In genomic region chr15:80256656-80257601, GRCm38 (mm10) we compare ENCODE assay signal across 8 mouse cellular contexts. TPM values are rescaled to one million over a fixed set of nuclear protein-coding genes. Genes with fewer than 3 reads are reported as not detected.
DNase-seq lines count a peak whose midpoint lies in the region; ATAC-seq and TF ChIP-seq lines count a peak whose summit lies in the region.

No protein-coding gene starts in this region.

- peak overlapping the region; percentile 100 for H3K4me3 ChIP-seq in heart, embryonic 13.5 days
- H3K4me3 ChIP-seq in G1E (ENCODE audit: low read depth, low read length), result peak overlapping the region; percentile 75
- peak overlapping the region; percentile 97 for H3K4me3 ChIP-seq in heart, embryonic 16.5 days (ENCODE audit: low read length)
- peak overlapping the region; percentile 100 for H3K4me3 ChIP-seq in midbrain, embryonic 11.5 days (ENCODE audit: low read depth, low read length)

- H3K9me3 ChIP-seq in heart, embryonic 13.5 days, result no peaks in the 10 kb centered on the region
- peaks cover 13% of the 10 kb centered on the region for H3K9me3 ChIP-seq in G1E (replicated peaks)
- H3K9me3 ChIP-seq in heart, embryonic 16.5 days (replicated peaks; ENCODE audit: control insufficient read depth, low read length), result no peaks in the 10 kb centered on the region
- no peaks in the 10 kb centered on the region for H3K9me3 ChIP-seq in midbrain, embryonic 11.5 days (ENCODE audit: control insufficient read depth, low read length)

- ATAC-seq in heart, embryonic 13.5 days (ENCODE audit: extremely low read depth, insufficient number of reproducible peaks, low FRiP score, low TSS enrichment), result no peak
- no peak for ATAC-seq in G1E (ENCODE audit: extremely low read depth, insufficient number of reproducible peaks, low FRiP score, poor library complexity, severe bottlenecking)
- ATAC-seq in heart, embryonic 16.5 days (replicated peaks; ENCODE audit: extremely low read depth, insufficient read depth, low FRiP score), result no peak
- no peak for ATAC-seq in midbrain, embryonic 11.5 days (ENCODE audit: low FRiP score)

- peak overlapping the region; percentile 90 for H3K4me2 ChIP-seq in heart, embryonic 13.5 days
- peak overlapping the region; percentile 95 for H3K4me2 ChIP-seq in heart, embryonic 16.5 days (ENCODE audit: low read depth, low read length)
- H3K4me2 ChIP-seq in midbrain, embryonic 11.5 days, result peak overlapping the region; percentile 93

- peaks cover 60% of the 10 kb centered on the region for H3K36me3 ChIP-seq in heart, embryonic 13.5 days
- H3K36me3 ChIP-seq in G1E (replicated peaks), result peaks cover 97% of the 10 kb centered on the region
- H3K36me3 ChIP-seq in heart, embryonic 16.5 days (ENCODE audit: control insufficient read depth, insufficient read depth), result peaks cover 27% of the 10 kb centered on the region
- peaks cover 13% of the 10 kb centered on the region for H3K36me3 ChIP-seq in midbrain, embryonic 11.5 days (ENCODE audit: control insufficient read depth, insufficient read depth, low read length)

- no peak for TF ChIP-seq CTCF in G1E (IDR thresholded peaks at IDR 0.05; ENCODE audit: low read depth, low read length)

- no peaks in the 10 kb centered on the region for H3K27me3 ChIP-seq in heart, embryonic 13.5 days (replicated peaks)
- no peaks in the 10 kb centered on the region for H3K27me3 ChIP-seq in G1E (ENCODE audit: insufficient read depth, low read length)
- no peaks in the 10 kb centered on the region for H3K27me3 ChIP-seq in heart, embryonic 16.5 days (ENCODE audit: control insufficient read depth, insufficient read depth, low read length)
- no peaks in the 10 kb centered on the region for H3K27me3 ChIP-seq in midbrain, embryonic 11.5 days (ENCODE audit: control insufficient read depth, insufficient read depth, low read length)

- intact Hi-C loops in heart, postnatal 14 days (cut with DNase I), result no loop called here

- peak overlapping the region; percentile 100 for H3K27ac ChIP-seq in heart, embryonic 13.5 days (replicated peaks)
- H3K27ac ChIP-seq in heart, embryonic 16.5 days (ENCODE audit: low read length), result peak overlapping the region; percentile 99
- 0 out of 2 replicates have a peak overlapping the region, but pooled peaks have one; percentile 97 for H3K27ac ChIP-seq in midbrain, embryonic 11.5 days (ENCODE audit: low read depth, low read length)

- WGBS in heart, embryonic 13.5 days, result 55% methylated on average over 12 of the region's 12 CpGs
- WGBS in heart, embryonic 16.5 days, result 49% methylated on average over 12 of the region's 12 CpGs
- WGBS in midbrain, embryonic 11.5 days, result 67% methylated on average over 12 of the region's 12 CpGs

- DNase-seq in heart, postnatal 14 days, result no peak
- DNase-seq in G1E (ENCODE audit: low spot score), result no peak
- no peak for DNase-seq in midbrain, embryonic 11.5 days (ENCODE audit: low spot score, missing footprints)
- no peak for DNase-seq in urinary bladder, adult 18-20 months (ENCODE audit: low spot score in 2 of 2)
- DNase-seq in thymus, postnatal 10 days (ENCODE audit: low spot score in 2 of 2), result no peak
- DNase-seq in lung, postnatal 10 days, result no peak

- H3K9ac ChIP-seq in heart, embryonic 13.5 days, result peak overlapping the region; percentile 100
- peak overlapping the region; percentile 99 for H3K9ac ChIP-seq in heart, embryonic 16.5 days (ENCODE audit: low read length)
- H3K9ac ChIP-seq in midbrain, embryonic 11.5 days (ENCODE audit: low read length), result peak overlapping the region; percentile 100

- peaks cover 57% of the 10 kb centered on the region for H3K4me1 ChIP-seq in heart, embryonic 13.5 days
- H3K4me1 ChIP-seq in G1E (ENCODE audit: insufficient read depth, low read depth, low read length), result peaks cover 61% of the 10 kb centered on the region
- peaks cover 29% of the 10 kb centered on the region for H3K4me1 ChIP-seq in heart, embryonic 16.5 days (ENCODE audit: control insufficient read depth, insufficient read depth, low read length)
- peaks cover 18% of the 10 kb centered on the region for H3K4me1 ChIP-seq in midbrain, embryonic 11.5 days (ENCODE audit: control insufficient read depth, insufficient read depth, low read length)

RNA-seq across cellular contexts. Expression of gene Atf4, which starts 1.9 kb away (rescaled TPM):
- polyA plus RNA-seq in heart, embryonic 13.5 days (2015; fragmentation: Nextera tagmentation; extraction: Ambion mirVana), result 74.9 and 83.4 TPM in 2 replicates
- total RNA-seq in heart, postnatal 14 days (2021), result 10 to 100 TPM; 83.7 to 91.1 TPM
- total RNA-seq in G1E (2014; fragmentation: Nextera tagmentation) (45.1 and 51.4 TPM in 2 replicates), G1E (2017) (81.2 and 85.3 TPM in 2 replicates)
- 146 and 170 TPM in 2 replicates for polyA plus RNA-seq in G1E (2012)
- polyA plus RNA-seq in heart, embryonic 16.5 days (2015; fragmentation: Nextera tagmentation; extraction: Ambion mirVana), result 81.8 and 84.6 TPM in 2 replicates
- 137 and 144 TPM in 2 replicates for polyA plus RNA-seq in midbrain, embryonic 11.5 days (2014; fragmentation: Nextera tagmentation; extraction: Ambion mirVana)

RNA-seq across cellular contexts. Expression of gene Rps19bp1, which starts 7.2 kb away (rescaled TPM):
- 39.0 and 39.7 TPM in 2 replicates for polyA plus RNA-seq in heart, embryonic 13.5 days (2015; fragmentation: Nextera tagmentation; extraction: Ambion mirVana)
- 10 to 100 TPM; 17.8 to 18.8 TPM for total RNA-seq in heart, postnatal 14 days (2021)
- total RNA-seq in G1E (2014; fragmentation: Nextera tagmentation) (46.5 and 58.3 TPM in 2 replicates), G1E (2017) (22.6 and 25.9 TPM in 2 replicates)
- polyA plus RNA-seq in G1E (2012), result 67.2 and 96.3 TPM in 2 replicates
- 35.3 and 35.7 TPM in 2 replicates for polyA plus RNA-seq in heart, embryonic 16.5 days (2015; fragmentation: Nextera tagmentation; extraction: Ambion mirVana)
- 70.9 and 75.4 TPM in 2 replicates for polyA plus RNA-seq in midbrain, embryonic 11.5 days (2014; fragmentation: Nextera tagmentation; extraction: Ambion mirVana)

RNA-seq across cellular contexts. Expression of gene AC140267.1, which starts 21.3 kb away (rescaled TPM):
- polyA plus RNA-seq in heart, embryonic 13.5 days (2015; fragmentation: Nextera tagmentation; extraction: Ambion mirVana), result not detected in 2 replicates
- 10 to 100 TPM in 1 of 2 experiments, 1 to 10 TPM in 1; 3.4 to 24.9 TPM for total RNA-seq in heart, postnatal 14 days (2021)
- total RNA-seq in G1E (2014; fragmentation: Nextera tagmentation), result 14.0 TPM in 1 of 2 replicates, not detected in the other
- not detected in 2 replicates for total RNA-seq in G1E (2017)
- not detected in 2 replicates for polyA plus RNA-seq in G1E (2012)
- 3.4 TPM in 1 of 2 replicates, not detected in the other for polyA plus RNA-seq in heart, embryonic 16.5 days (2015; fragmentation: Nextera tagmentation; extraction: Ambion mirVana)
- not detected in 2 replicates for polyA plus RNA-seq in midbrain, embryonic 11.5 days (2014; fragmentation: Nextera tagmentation; extraction: Ambion mirVana)

RNA-seq across cellular contexts. Expression of gene Mief1, which starts 23.1 kb away (rescaled TPM):
- 25.5 and 25.9 TPM in 2 replicates for polyA plus RNA-seq in heart, embryonic 13.5 days (2015; fragmentation: Nextera tagmentation; extraction: Ambion mirVana)
- 10 to 100 TPM; 31.0 to 33.0 TPM for total RNA-seq in heart, postnatal 14 days (2021)
- total RNA-seq in G1E (2014; fragmentation: Nextera tagmentation), result 35.4 and 44.9 TPM in 2 replicates
- 36.1 and 36.8 TPM in 2 replicates for total RNA-seq in G1E (2017)
- 20.2 and 26.6 TPM in 2 replicates for polyA plus RNA-seq in G1E (2012)
- polyA plus RNA-seq in heart, embryonic 16.5 days (2015; fragmentation: Nextera tagmentation; extraction: Ambion mirVana), result 26.1 and 30.0 TPM in 2 replicates
- polyA plus RNA-seq in midbrain, embryonic 11.5 days (2014; fragmentation: Nextera tagmentation; extraction: Ambion mirVana), result 35.5 and 40.8 TPM in 2 replicates

RNA-seq across cellular contexts. Expression of gene Cacna1i, which starts 30.1 kb away (rescaled TPM):
- not detected in 2 replicates for polyA plus RNA-seq in heart, embryonic 13.5 days (2015; fragmentation: Nextera tagmentation; extraction: Ambion mirVana)
- under 1 TPM in 1 of 2 experiments, not detected in 1; 0.10 TPM for total RNA-seq in heart, postnatal 14 days (2021)
- total RNA-seq in G1E (2014; fragmentation: Nextera tagmentation), result not detected in 2 replicates
- total RNA-seq in G1E (2017), result 0.05 and 0.06 TPM in 2 replicates
- not detected in 2 replicates for polyA plus RNA-seq in G1E (2012)
- 0.02 TPM in 1 of 2 replicates, not detected in the other for polyA plus RNA-seq in heart, embryonic 16.5 days (2015; fragmentation: Nextera tagmentation; extraction: Ambion mirVana)
- 0.03 and 0.05 TPM in 2 replicates for polyA plus RNA-seq in midbrain, embryonic 11.5 days (2014; fragmentation: Nextera tagmentation; extraction: Ambion mirVana)
